Mouse (Mus musculus) brain, embryonic 14.5 days (tissue): ENCODE data around the gene AI464131.

Source experiments
- CTCF ChIP-seq: fragments of 200-500 bp; IDR thresholded peaks from 2 replicates; pipeline ENCODE4 v1.5.1; 2012; ENCODE audit warnings: inconsistent platforms, mild to moderate bottlenecking, moderate library complexity, borderline replicate concordance; ENCODE audit not compliant: insufficient read depth, insufficient read length; ENCODE audit errors: extremely low read depth
- POLR2A ChIP-seq: fragments of 200-500 bp; IDR thresholded peaks from 2 replicates; pipeline ENCODE4 v1.6.1; 2012; ENCODE audit warnings: mild to moderate bottlenecking, inconsistent platforms, borderline replicate concordance; ENCODE audit not compliant: poor library complexity, insufficient read depth, insufficient read length, severe bottlenecking; ENCODE audit errors: extremely low read depth

DNA sequence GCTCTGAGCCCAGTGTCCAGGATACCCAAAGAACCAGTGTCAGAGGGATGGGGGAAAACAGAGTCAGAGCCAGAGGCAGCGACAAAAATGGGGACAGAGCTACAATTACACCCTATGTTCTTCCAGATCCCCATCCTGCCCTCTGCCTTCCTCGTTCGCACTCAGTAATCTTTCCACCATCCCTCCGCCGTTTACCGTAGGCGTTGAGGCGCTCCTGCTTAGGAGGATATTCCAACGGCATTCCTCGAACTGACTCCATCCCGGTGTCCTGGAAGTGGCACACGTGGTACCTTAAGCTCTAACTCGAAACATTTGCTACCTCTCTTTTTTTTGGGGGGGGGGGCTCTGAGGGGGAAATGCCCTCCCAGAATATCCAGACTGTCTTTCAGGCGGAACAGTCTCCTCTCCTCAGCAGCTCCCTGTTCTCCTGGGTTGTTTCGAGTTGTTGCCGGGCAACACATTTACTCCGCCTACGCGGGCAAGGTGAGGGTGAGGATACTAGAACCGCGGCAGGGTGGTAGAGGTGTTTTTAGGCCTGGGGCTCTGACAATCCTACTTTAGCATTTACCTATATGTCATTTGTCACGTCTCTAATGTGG lies 4.5 kb upstream of the AI464131 start:
- TF ChIP-seq POLR2A (no peak), CTCF (no peak)
